Mouse (Mus musculus) stomach, postnatal 0 days (tissue): ENCODE measurements at regions not wholly inside any gene's neighbourhood (a gene's known extent, or its start where the extent isn't known, plus 50 kb on each side); places are given as distances from the start of the nearest gene placed in this dataset.

Source experiments
- CTCF ChIP-seq: IDR thresholded peaks from 2 replicates; pipeline ENCODE4 v1.5.1; 2016; ENCODE audit warnings: antibody characterized with exemption, low read depth, mild to moderate bottlenecking, moderate library complexity
- EP300 ChIP-seq: optimal IDR thresholded peaks from 2 replicates; pipeline ENCODE3; 2016; ENCODE audit warnings: antibody characterized with exemption

DNA sequence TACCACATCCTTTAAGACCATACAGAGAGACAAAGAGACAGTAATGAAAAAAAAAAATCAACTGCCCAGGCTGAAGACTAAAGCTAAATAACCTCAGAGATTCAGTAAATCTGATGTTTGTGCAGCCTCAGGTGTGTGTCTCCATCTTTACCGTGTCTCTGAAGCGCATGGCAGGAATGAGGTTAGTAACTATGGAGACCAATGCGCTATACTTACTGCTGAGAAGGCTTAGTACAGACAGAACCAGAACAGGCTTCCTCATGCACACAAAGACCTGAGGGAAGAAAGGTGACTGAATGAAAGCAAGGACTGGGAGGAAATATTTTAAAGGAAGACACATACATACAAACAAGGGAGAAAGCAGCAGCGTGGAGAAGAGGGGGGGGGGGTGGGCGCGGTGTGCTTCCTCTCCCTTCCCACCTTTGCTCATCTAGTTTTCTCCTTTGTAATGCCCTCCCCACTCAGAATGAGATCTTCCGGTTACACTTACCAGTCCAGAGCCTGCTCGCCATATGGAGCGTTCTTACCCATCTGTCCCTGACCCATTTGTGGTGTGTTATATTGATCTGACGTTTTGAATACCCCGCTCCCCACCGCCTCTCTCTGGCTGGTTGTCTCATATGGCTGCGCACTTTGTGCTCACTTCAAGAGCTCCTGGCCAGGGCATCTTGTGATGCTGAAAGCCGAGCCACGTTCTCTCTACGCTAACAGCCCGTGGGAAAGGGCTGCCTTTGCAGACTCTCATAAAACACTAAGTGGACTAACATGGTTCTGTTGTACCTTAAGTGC, 59.0 kb upstream of the Raph1 start:
- TF ChIP-seq EP300: no peak
- TF ChIP-seq CTCF: no peak
